Mouse (Mus musculus): ENCODE measurements around the gene Cyp2g1. TPM values are rescaled to one million over a fixed set of nuclear protein-coding genes. Genes with fewer than 3 reads are reported as not detected.

Cyp2g1 gene
- 0.10 and 0.27 TPM in 2 replicates for polyA plus RNA-seq (2016; fragmentation: Nextera tagmentation; extraction: Ambion mirVana)

DNA sequence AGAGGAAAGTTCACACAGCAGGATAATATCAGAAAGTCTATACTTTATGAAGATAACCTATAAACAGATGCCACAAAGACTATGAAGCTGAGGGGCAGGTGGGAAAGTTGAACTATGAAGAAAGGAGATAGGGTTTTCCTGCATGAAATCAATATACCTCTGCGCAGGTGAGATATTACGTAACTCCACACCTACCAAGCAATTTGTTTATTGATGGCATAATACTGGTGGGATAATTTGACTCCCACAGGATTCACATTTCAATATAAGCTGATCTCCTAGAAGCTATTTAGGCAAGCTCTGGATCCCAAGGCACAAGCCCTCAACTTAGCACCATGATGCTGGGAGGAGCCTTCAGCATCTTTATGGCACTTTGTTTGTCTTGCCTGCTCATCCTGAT, at the start of gene Cyp2g1:
Gene Cyp2g1, plus strand, starts transcription at position 301 of the 400 bp plus-strand sequence.
- 93% methylated on average over 2 of the region's 2 CpGs for WGBS
- Histone ChIP-seq H3K36me3 (replicated peaks) (no peaks in the 10 kb centered on the region), H3K4me1 (no peaks in the 10 kb centered on the region), H3K27ac (no peak within 1 kb of the TSS), H3K9me3 (no peaks in the 10 kb centered on the region), H3K9ac (no peak within 1 kb of the TSS), H3K4me2 (no peak within 1 kb of the TSS), H3K4me3 (replicated peaks) (no peak within 1 kb of the TSS), H3K27me3 (no peaks in the 10 kb centered on the region)
- no peak for ATAC-seq (ENCODE audit: low FRiP score)

DNA sequence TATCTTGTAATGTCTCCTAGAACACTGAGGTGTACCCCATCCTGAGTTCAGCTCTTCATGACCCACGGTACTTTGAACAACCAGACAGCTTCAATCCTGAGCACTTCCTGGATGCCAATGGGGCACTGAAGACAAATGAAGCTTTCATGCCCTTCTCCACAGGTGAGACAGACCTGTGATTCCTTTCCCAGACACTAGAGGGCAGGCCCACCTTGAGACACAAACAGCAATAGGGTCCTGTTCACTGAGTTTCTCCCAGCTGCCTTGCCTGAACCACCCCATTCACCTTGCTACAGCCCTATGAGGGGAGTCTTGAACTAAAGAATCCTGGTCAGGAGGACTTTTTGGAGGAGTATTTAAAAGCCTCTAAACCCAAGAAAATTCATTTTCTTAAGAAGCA, 41.6 kb upstream of the Cyp2g1 start:
- Histone ChIP-seq H3K27ac (no peak overlapping the region), H3K9ac (no peak overlapping the region), H3K4me1 (no peaks in the 10 kb centered on the region), H3K4me3 (replicated peaks) (no peak overlapping the region), H3K4me2 (no peak overlapping the region), H3K36me3 (replicated peaks) (no peaks in the 10 kb centered on the region), H3K9me3 (no peaks in the 10 kb centered on the region), H3K27me3 (no peaks in the 10 kb centered on the region)
- no peak for ATAC-seq (ENCODE audit: low FRiP score)
- WGBS, result 66% methylated on average over 1 of the region's 1 CpGs

DNA sequence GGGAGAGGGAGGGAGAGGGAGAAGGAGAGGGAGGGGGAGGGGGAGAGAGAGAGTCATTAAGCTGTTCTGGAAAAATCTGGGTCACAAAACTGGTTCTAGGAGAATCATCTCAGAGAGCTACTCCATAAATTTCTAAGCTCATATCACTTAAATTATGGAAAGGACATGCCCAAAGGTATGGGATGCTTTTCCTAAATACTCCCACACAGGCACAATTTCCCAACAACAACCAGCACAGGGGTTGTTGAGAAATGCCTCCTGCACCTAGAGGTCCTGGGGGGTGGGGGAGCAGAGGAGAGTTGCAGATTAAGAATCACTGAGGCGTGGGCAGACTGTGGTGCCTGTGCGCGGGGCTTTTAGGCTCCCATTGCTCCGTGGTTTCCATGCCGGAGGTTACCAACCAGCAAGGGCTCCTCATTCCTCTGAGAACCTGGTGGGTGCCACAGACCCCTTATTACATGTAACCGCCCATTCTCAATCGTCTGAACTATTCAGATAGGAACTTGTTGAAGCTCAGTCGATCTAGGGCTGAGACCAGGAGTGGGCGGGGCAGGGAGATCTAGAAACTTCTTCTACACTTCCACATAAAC, 38.7 kb upstream of the Cyp2g1 start:
- Histone ChIP-seq H3K27me3 (no peaks in the 10 kb centered on the region), H3K9ac (no peak overlapping the region), H3K27ac (no peak overlapping the region), H3K36me3 (replicated peaks) (no peaks in the 10 kb centered on the region), H3K9me3 (no peaks in the 10 kb centered on the region), H3K4me3 (replicated peaks) (no peak overlapping the region), H3K4me2 (no peak overlapping the region), H3K4me1 (no peaks in the 10 kb centered on the region)
- WGBS, result 87% methylated on average over 9 of the region's 9 CpGs
- no peak for ATAC-seq (ENCODE audit: low FRiP score)

DNA sequence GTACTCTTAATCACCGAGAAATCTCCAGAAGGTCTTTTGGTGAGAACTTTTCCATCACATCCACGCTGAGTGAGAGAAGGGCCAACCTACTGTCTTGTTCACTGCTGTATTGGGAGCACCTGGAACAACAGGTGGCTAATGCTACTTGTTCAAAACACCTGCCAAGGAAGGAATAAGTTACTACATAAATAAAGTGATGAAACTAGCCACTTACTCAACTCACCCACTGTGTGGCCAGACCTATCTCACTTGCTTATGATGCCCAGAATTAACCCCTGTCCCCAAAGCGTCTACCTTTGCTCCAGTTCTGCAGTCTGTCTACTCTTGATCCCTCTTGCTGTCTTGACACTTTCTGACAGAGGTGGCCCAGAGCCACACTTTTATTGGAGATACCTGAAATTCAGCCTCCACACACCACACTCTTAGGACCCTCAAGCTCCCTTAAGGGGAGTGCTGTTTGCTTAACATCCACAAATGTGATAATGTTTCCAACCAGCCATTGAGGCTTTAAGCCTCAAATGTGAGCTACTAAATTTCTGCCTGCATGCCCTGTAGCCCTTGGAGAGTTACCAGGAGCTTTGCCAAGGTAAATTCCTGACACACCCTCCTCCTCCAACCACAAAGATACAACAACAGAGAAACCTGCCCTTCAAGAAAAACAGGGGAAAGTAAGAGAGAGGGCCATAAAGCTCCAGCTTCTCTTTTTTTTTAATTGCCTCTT, 35.7 kb upstream of the Cyp2g1 start:
- ATAC-seq (ENCODE audit: low FRiP score), result no peak
- H3K9me3 ChIP-seq, result no peaks in the 10 kb centered on the region
- no peak overlapping the region for H3K4me3 ChIP-seq (replicated peaks)
- H3K36me3 ChIP-seq (replicated peaks), result no peaks in the 10 kb centered on the region
- no peaks in the 10 kb centered on the region for H3K27me3 ChIP-seq
- H3K4me2 ChIP-seq, result no peak overlapping the region
- no peak overlapping the region for H3K9ac ChIP-seq
- no peak overlapping the region for H3K27ac ChIP-seq
- no peaks in the 10 kb centered on the region for H3K4me1 ChIP-seq
- 85% methylated on average over 3 of the region's 3 CpGs for WGBS

DNA sequence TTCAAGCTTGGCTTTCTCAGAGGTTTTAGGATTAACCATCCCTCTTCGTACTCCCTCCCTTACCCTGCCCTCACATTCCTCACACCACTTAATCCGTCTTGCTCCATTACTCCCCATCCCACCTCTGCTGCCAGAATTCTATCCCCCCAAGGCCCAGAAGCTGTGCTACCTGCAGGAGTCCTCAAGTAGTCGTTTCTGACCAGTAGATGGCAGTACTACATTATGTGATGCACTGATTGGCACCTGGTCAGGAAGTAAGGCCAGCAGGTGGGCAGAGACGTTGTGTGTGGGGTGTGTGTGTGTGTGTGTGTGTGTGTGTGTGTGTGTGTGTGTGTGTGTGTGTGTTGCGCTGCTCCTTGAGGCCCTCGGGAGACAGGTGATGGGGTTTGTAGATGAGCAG, 32.8 kb upstream of the Cyp2g1 start:
- H3K27me3 ChIP-seq, result no peaks in the 10 kb centered on the region
- ATAC-seq (ENCODE audit: low FRiP score), result no peak
- no peak overlapping the region for H3K4me2 ChIP-seq
- WGBS, result 18% methylated on average over 5 of the region's 6 CpGs
- no peaks in the 10 kb centered on the region for H3K9me3 ChIP-seq
- H3K4me3 ChIP-seq (replicated peaks), result no peak overlapping the region
- H3K9ac ChIP-seq, result no peak overlapping the region
- no peak overlapping the region for H3K27ac ChIP-seq
- peaks cover 4% of the 10 kb centered on the region; the same call in 1 of the 2 replicates for H3K4me1 ChIP-seq
- H3K36me3 ChIP-seq (replicated peaks), result no peaks in the 10 kb centered on the region

DNA sequence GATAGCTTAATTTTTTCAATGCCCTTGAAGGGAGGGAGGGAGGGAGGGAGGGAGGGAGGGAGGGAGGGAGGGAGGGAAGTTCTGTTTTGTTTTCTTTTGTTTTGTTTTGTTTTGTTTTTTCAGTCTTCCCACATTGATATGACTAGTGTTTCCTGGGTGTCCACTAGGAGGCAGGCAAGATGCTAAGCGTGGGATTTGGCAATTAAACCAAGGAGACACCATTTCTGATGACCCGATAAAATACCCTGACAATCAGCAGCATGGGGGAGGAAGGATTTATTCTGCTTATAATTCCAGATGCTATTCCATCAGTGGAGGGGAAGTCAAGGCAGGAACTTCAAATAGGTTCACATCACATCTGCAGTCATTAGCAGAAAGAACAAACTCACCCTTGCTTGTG, 30.9 kb upstream of the Cyp2g1 start:
- 39% methylated on average over 2 of the region's 2 CpGs for WGBS

DNA sequence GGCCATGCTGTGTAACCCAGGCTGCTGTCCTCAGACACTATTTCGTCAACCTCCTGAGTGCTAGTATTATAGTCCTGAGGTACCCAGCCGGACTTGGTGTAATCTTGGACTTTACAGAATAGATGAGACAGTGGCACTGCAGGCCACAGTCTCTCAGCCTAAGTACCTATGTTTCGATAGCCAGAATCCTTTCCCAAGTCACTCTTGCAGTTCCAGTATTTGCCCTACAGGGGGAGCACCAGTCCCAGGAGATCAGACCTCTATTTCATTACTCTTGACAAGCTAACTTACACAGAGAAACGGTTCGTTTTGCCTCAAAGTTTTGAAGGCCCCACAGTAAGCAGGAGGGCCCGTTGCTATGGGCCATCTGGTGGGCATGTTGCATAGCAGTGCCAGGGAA, 30.2 kb upstream of the Cyp2g1 start:
- H3K9me3 ChIP-seq, result no peaks in the 10 kb centered on the region
- peaks cover 7% of the 10 kb centered on the region; the same call in 1 of the 2 replicates for H3K4me1 ChIP-seq
- 34% methylated on average over 6 of the region's 6 CpGs for WGBS
- no peaks in the 10 kb centered on the region for H3K27me3 ChIP-seq
- H3K36me3 ChIP-seq (replicated peaks), result no peaks in the 10 kb centered on the region
- no peak overlapping the region for H3K4me2 ChIP-seq
- no peak for ATAC-seq (ENCODE audit: low FRiP score)
- no peak overlapping the region for H3K9ac ChIP-seq
- H3K27ac ChIP-seq, result no peak overlapping the region
- H3K4me3 ChIP-seq (replicated peaks), result no peak overlapping the region

More for the DNA sequence above, 30.9 kb upstream of the Cyp2g1 start:
- Histone ChIP-seq H3K36me3 (replicated peaks) (no peaks in the 10 kb centered on the region), H3K4me1 (peaks cover 7% of the 10 kb centered on the region; the same call in 1 of the 2 replicates), H3K4me3 (replicated peaks) (no peak overlapping the region), H3K27me3 (no peaks in the 10 kb centered on the region), H3K27ac (no peak overlapping the region), H3K9ac (no peak overlapping the region), H3K4me2 (no peak overlapping the region), H3K9me3 (no peaks in the 10 kb centered on the region)
- no peak for ATAC-seq (ENCODE audit: low FRiP score)

DNA sequence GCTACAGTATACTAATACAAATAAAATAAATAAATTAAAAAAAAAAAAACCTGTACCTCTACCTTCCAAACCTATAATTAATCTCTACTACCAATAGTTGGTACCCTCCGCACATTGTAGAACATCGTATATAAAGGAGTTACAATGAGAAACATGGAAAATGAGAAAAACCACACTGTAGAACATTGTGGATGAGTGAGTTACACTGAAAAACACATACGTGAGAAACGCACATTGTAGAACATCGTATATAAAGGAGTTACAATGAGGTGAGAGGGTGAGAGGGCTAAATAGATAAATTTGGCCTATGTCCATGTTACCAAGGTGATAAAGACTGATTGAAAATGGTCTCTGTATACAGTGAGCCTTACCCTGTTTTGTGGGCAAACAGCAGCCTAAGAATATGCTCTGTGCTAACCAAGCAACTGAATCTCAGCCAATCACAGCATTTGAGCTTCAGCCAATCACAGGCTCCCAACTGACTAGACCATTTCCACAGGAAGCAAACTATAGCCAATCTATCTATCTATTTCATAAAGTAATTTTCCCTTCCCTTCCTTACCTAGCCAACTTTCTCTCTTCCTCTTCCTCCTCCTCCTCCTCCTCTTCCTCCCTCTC, 28.8 kb upstream of the Cyp2g1 start:
- ATAC-seq (ENCODE audit: low FRiP score), result peak; percentile 77; the same call in 1 of the 2 replicates
- H3K9ac ChIP-seq, result no peak overlapping the region
- no peak overlapping the region for H3K27ac ChIP-seq
- H3K9me3 ChIP-seq, result no peaks in the 10 kb centered on the region
- WGBS, result 79% methylated on average over 5 of the region's 5 CpGs
- H3K27me3 ChIP-seq, result no peaks in the 10 kb centered on the region
- H3K4me3 ChIP-seq (replicated peaks), result no peak overlapping the region
- H3K4me1 ChIP-seq, result peaks cover 7% of the 10 kb centered on the region; the same call in 1 of the 2 replicates
- H3K36me3 ChIP-seq (replicated peaks), result no peaks in the 10 kb centered on the region
- H3K4me2 ChIP-seq, result peak overlapping the region; percentile 32; the same call in 1 of the 2 replicates

DNA sequence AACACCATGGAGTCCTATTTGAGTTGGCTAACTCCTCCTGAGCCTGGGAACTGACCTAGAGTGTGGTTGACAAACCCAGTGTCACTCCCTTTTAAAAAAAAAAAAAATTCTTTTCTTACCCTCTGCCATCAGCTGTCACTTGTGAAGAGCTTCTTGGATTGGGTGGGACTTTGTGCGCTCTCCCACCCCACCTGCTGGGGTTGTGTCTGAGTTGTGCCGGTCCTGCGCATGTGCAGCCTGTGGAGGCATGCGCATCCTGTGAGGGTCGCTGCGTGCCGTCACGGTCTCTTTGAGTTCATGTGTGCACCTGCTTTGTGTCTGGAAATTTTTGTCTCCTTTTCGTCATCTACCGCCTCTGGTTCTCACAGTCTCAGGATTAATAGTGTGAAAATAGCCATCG, 28.2 kb upstream of the Cyp2g1 start:
- Histone ChIP-seq H3K27me3 (no peaks in the 10 kb centered on the region), H3K9ac (no peak overlapping the region), H3K4me3 (replicated peaks) (no peak overlapping the region), H3K9me3 (no peaks in the 10 kb centered on the region), H3K27ac (no peak overlapping the region), H3K4me2 (peak overlapping the region; percentile 32), H3K4me1 (peaks cover 7% of the 10 kb centered on the region; the same call in 1 of the 2 replicates), H3K36me3 (replicated peaks) (no peaks in the 10 kb centered on the region)
- peak; percentile 66; the same call in 1 of the 2 replicates for ATAC-seq (ENCODE audit: low FRiP score)
- WGBS, result 2% methylated on average over 11 of the region's 11 CpGs

DNA sequence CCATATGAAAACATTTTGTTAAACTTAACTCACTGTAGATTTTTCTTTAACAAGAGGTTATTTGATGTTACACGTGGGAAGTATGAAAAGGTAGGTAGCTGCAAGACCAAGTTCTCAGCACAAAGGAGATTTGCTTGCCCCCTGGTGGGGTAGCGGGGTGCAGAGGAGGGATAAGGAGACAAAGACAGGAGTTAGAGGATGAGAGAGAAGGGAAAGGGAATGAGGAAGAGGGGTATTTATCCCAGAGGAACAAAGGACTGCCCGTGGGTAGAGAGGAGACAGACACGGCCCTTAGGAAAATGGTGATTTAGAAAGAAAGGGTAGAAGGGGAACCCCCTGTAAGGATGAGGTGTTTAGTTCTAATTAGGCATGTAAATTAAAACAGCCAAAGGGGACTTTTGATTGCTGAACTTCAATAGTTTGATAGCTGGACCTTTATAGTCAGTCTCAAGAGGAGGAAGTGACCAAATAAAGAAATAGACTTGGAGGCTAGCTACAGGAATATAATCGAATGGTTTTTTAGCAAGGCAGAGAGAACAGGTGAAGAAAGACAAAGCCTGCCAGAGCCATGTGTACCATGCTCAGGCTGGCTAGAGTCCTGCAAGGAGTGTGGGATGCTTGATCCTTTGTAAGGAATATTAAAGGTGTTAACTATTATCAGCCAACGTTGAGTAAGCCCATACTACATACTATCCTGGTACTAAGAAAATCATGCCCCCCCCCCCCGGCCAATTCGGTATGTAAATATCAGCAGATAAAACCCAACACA, 27.5 kb upstream of the Cyp2g1 start:
- Histone ChIP-seq H3K4me2 (peak overlapping the region; percentile 22; the same call in 1 of the 2 replicates), H3K27ac (no peak overlapping the region)
- 7% methylated on average over 8 of the region's 8 CpGs for WGBS

DNA sequence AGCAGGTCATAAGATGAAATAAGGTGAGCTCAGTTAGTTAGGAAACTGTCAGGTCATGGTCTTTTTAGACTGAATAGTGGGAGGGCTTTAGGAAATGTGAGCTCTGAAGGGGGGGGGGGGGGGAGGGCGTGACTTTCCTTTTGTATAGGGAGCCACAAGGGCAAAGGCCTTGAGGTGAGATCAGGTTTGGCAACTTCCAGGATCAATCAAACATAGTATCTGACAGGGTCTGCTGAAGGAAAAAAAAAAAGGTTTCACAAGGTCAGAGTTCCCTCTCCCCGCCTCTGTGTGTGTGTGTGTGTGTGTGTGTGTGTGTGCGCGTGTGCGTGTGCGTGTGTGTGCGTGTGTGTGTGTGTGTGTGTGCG, 26.9 kb upstream of the Cyp2g1 start:
- WGBS, result 19% methylated on average over 7 of the region's 8 CpGs
- no peak for ATAC-seq (ENCODE audit: low FRiP score)
- Histone ChIP-seq H3K4me3 (replicated peaks) (no peak overlapping the region), H3K9me3 (no peaks in the 10 kb centered on the region), H3K36me3 (replicated peaks) (no peaks in the 10 kb centered on the region), H3K4me1 (peaks cover 7% of the 10 kb centered on the region; the same call in 1 of the 2 replicates), H3K4me2 (no peak overlapping the region), H3K9ac (no peak overlapping the region), H3K27me3 (no peaks in the 10 kb centered on the region), H3K27ac (no peak overlapping the region)

More for the DNA sequence above, 27.5 kb upstream of the Cyp2g1 start:
- H3K27me3 ChIP-seq, result no peaks in the 10 kb centered on the region
- peaks cover 7% of the 10 kb centered on the region; the same call in 1 of the 2 replicates for H3K4me1 ChIP-seq
- no peaks in the 10 kb centered on the region for H3K36me3 ChIP-seq (replicated peaks)
- no peak overlapping the region for H3K4me3 ChIP-seq (replicated peaks)
- ATAC-seq (ENCODE audit: low FRiP score), result no peak
- H3K9me3 ChIP-seq, result no peaks in the 10 kb centered on the region
- no peak overlapping the region for H3K9ac ChIP-seq

DNA sequence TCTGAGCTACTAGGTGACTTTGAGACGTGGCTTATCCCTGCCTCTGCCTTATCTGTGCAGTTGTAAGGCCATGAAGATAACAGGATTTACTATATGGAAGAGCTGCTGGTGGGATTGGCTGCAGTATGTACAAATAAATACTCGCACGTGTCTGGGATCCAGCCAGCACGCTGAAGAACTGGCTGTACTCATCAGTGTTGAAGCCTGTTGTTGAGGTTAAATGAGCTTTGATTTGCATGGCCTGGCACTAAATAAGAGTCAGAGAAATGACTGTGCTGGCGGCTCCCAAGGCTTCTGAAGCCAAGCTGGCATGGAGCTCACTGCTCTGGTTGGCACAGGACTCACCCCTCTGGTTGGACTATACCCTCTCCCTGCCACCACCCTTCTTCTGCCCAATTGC, 25.5 kb upstream of the Cyp2g1 start:
- H3K36me3 ChIP-seq (replicated peaks), result no peaks in the 10 kb centered on the region
- peaks cover 7% of the 10 kb centered on the region; the same call in 1 of the 2 replicates for H3K4me1 ChIP-seq
- no peaks in the 10 kb centered on the region for H3K9me3 ChIP-seq
- WGBS, result 84% methylated on average over 5 of the region's 5 CpGs
- H3K9ac ChIP-seq, result no peak overlapping the region
- H3K4me2 ChIP-seq, result no peak overlapping the region
- H3K27me3 ChIP-seq, result no peaks in the 10 kb centered on the region
- no peak for ATAC-seq (ENCODE audit: low FRiP score)
- H3K4me3 ChIP-seq (replicated peaks), result no peak overlapping the region
- no peak overlapping the region for H3K27ac ChIP-seq
